Comparison of ENCODE assay signal across 7 mouse cellular contexts in genomic region chr13:67127507-67127906, GRCm38 (mm10). TPM values are rescaled to one million over a fixed set of nuclear protein-coding genes. Genes with fewer than 3 reads are reported as not detected.
DNase-seq lines count a peak whose midpoint lies in the region; ATAC-seq and TF ChIP-seq lines count a peak whose summit lies in the region.
"Not testable (repeated sequence)": the region's sequence is repeated elsewhere in the genome, so short reads cannot be mapped to it uniquely, and the experiment has no call there.

No protein-coding gene starts in this region.

- DNase-seq in cerebellum, postnatal 10 days: peak; percentile 6 to 16
- DNase-seq in hindbrain, embryonic 10.5 days (ENCODE audit: low spot score); midbrain, embryonic 11.5 days (ENCODE audit: low spot score, missing footprints): not testable (repeated sequence)

- 78% methylated on average over 10 of the region's 10 CpGs for WGBS in forebrain, embryonic 16.5 days
- 77% methylated on average over 10 of the region's 10 CpGs for WGBS in hindbrain, embryonic 10.5 days
- 74% methylated on average over 10 of the region's 10 CpGs for WGBS in intestine, postnatal 0 days
- WGBS in liver, embryonic 12.5 days (ENCODE audit: insufficient replicate concordance): 67% methylated on average over 10 of the region's 10 CpGs
- 81% methylated on average over 10 of the region's 10 CpGs for WGBS in midbrain, embryonic 11.5 days
- 74% methylated on average over 10 of the region's 10 CpGs for WGBS in neural tube, embryonic 14.5 days

- H3K27ac ChIP-seq in forebrain, embryonic 16.5 days (ENCODE audit: low read length); hindbrain, embryonic 10.5 days; intestine, postnatal 0 days (ENCODE audit: low read depth, low read length); liver, embryonic 12.5 days; midbrain, embryonic 11.5 days (ENCODE audit: low read depth, low read length): not testable (repeated sequence)
- H3K27ac ChIP-seq in neural tube, embryonic 14.5 days (ENCODE audit: low read depth, low read length): peak overlapping the region; percentile 78; the same call in 1 of the 2 replicates

- H3K4me1 ChIP-seq in forebrain, embryonic 16.5 days (replicated peaks; ENCODE audit: control insufficient read depth, insufficient read depth, low read length); hindbrain, embryonic 10.5 days (replicated peaks); intestine, postnatal 0 days (replicated peaks; ENCODE audit: control insufficient read depth, insufficient read depth, low read length); liver, embryonic 12.5 days; midbrain, embryonic 11.5 days (ENCODE audit: control insufficient read depth, insufficient read depth, low read length); neural tube, embryonic 14.5 days (ENCODE audit: control insufficient read depth, insufficient read depth, low read length): not testable (repeated sequence)

- not testable (repeated sequence) for H3K27me3 ChIP-seq in forebrain, embryonic 16.5 days (replicated peaks; ENCODE audit: control insufficient read depth, insufficient read depth, low read length); hindbrain, embryonic 10.5 days (ENCODE audit: insufficient read depth, poor library complexity, severe bottlenecking); intestine, postnatal 0 days (replicated peaks; ENCODE audit: control insufficient read depth, insufficient read depth, low read length); liver, embryonic 12.5 days (replicated peaks); midbrain, embryonic 11.5 days (ENCODE audit: control insufficient read depth, insufficient read depth, low read length); neural tube, embryonic 14.5 days (ENCODE audit: control insufficient read depth, insufficient read depth, low read length)

- not testable (repeated sequence) for H3K36me3 ChIP-seq in forebrain, embryonic 16.5 days (ENCODE audit: control insufficient read depth, insufficient read depth); hindbrain, embryonic 10.5 days; intestine, postnatal 0 days (ENCODE audit: control insufficient read depth, insufficient read depth); liver, embryonic 12.5 days; midbrain, embryonic 11.5 days (ENCODE audit: control insufficient read depth, insufficient read depth, low read length); neural tube, embryonic 14.5 days (ENCODE audit: control insufficient read depth, insufficient read depth, low read length)

- not testable (repeated sequence) for H3K4me2 ChIP-seq in forebrain, embryonic 16.5 days (ENCODE audit: low read length)
- peak overlapping the region; percentile 77 for H3K4me2 ChIP-seq in intestine, postnatal 0 days (replicated peaks; ENCODE audit: low read depth)
- H3K4me2 ChIP-seq in liver, embryonic 12.5 days: peak overlapping the region; percentile 72
- H3K4me2 ChIP-seq in midbrain, embryonic 11.5 days: peak overlapping the region; percentile 60; the same call in 1 of the 2 replicates
- H3K4me2 ChIP-seq in neural tube, embryonic 14.5 days (ENCODE audit: low read depth, low read length): peak overlapping the region; percentile 81

- not testable (repeated sequence) for H3K9ac ChIP-seq in forebrain, embryonic 16.5 days (replicated peaks; ENCODE audit: low read depth, low read length); intestine, postnatal 0 days (ENCODE audit: low read depth, low read length); liver, embryonic 12.5 days; midbrain, embryonic 11.5 days (ENCODE audit: low read length); neural tube, embryonic 14.5 days (replicated peaks; ENCODE audit: low read depth, low read length)

- ATAC-seq in forebrain, embryonic 16.5 days: peak; percentile 17
- ATAC-seq in intestine, postnatal 0 days; liver, embryonic 12.5 days: not testable (repeated sequence)
- peak; percentile 28; the same call in 1 of the 2 replicates for ATAC-seq in midbrain, embryonic 11.5 days (ENCODE audit: low FRiP score)
- 0 out of 2 replicates have a peak, but pooled peaks have one; percentile 35 for ATAC-seq in neural tube, embryonic 14.5 days (ENCODE audit: low read depth)

- not testable (repeated sequence) for H3K4me3 ChIP-seq in forebrain, embryonic 16.5 days (replicated peaks; ENCODE audit: low read length); intestine, postnatal 0 days (ENCODE audit: low read depth, low read length); liver, embryonic 12.5 days; midbrain, embryonic 11.5 days (ENCODE audit: low read depth, low read length)
- peak overlapping the region; percentile 74; the same call in 1 of the 2 replicates for H3K4me3 ChIP-seq in hindbrain, embryonic 10.5 days
- peak overlapping the region; percentile 72; the same call in 1 of the 2 replicates for H3K4me3 ChIP-seq in neural tube, embryonic 14.5 days (ENCODE audit: low read depth, low read length)

- H3K9me3 ChIP-seq in forebrain, embryonic 16.5 days (ENCODE audit: control insufficient read depth, low read length); hindbrain, embryonic 10.5 days; intestine, postnatal 0 days (ENCODE audit: control insufficient read depth); liver, embryonic 12.5 days (replicated peaks); midbrain, embryonic 11.5 days (ENCODE audit: control insufficient read depth, low read length); neural tube, embryonic 14.5 days (ENCODE audit: control insufficient read depth, low read length): not testable (repeated sequence)

- not testable (repeated sequence) for TF ChIP-seq CTCF in intestine, postnatal 0 days (IDR thresholded peaks at IDR 0.05; ENCODE audit: low read depth)

RNA-seq across cellular contexts. Expression of gene Zfp759, which starts 6.0 kb away (rescaled TPM):
- 4.6 and 4.8 TPM in 2 replicates for polyA plus RNA-seq in forebrain, embryonic 16.5 days (2015; fragmentation: Nextera tagmentation; extraction: Ambion mirVana)
- 1.2 and 1.8 TPM in 2 replicates for polyA plus RNA-seq in hindbrain, embryonic 10.5 days (2016; fragmentation: Nextera tagmentation; extraction: Ambion mirVana)
- polyA plus RNA-seq in intestine, postnatal 0 days (2015; fragmentation: Nextera tagmentation; extraction: Ambion mirVana): 0.57 and 0.60 TPM in 2 replicates
- polyA plus RNA-seq in liver, embryonic 12.5 days (2016; fragmentation: Nextera tagmentation; extraction: Ambion mirVana): 0.64 and 0.81 TPM in 2 replicates
- 2.2 and 2.6 TPM in 2 replicates for polyA plus RNA-seq in midbrain, embryonic 11.5 days (2014; fragmentation: Nextera tagmentation; extraction: Ambion mirVana)
- polyA plus RNA-seq in neural tube, embryonic 14.5 days (2014; fragmentation: Nextera tagmentation; extraction: Ambion mirVana): 4.9 and 6.0 TPM in 2 replicates

RNA-seq across cellular contexts. Expression of gene Rslcan18, which starts 11.4 kb away (rescaled TPM):
- polyA plus RNA-seq in forebrain, embryonic 16.5 days (2015; fragmentation: Nextera tagmentation; extraction: Ambion mirVana): 0.10 TPM in 1 of 2 replicates, not detected in the other
- polyA plus RNA-seq in hindbrain, embryonic 10.5 days (2016; fragmentation: Nextera tagmentation; extraction: Ambion mirVana): 0.45 TPM in 1 of 2 replicates, not detected in the other
- 0.12 and 0.18 TPM in 2 replicates for polyA plus RNA-seq in intestine, postnatal 0 days (2015; fragmentation: Nextera tagmentation; extraction: Ambion mirVana)
- polyA plus RNA-seq in liver, embryonic 12.5 days (2016; fragmentation: Nextera tagmentation; extraction: Ambion mirVana): 0.13 and 0.29 TPM in 2 replicates
- not detected in 2 replicates for polyA plus RNA-seq in midbrain, embryonic 11.5 days (2014; fragmentation: Nextera tagmentation; extraction: Ambion mirVana)
- 0.09 and 0.19 TPM in 2 replicates for polyA plus RNA-seq in neural tube, embryonic 14.5 days (2014; fragmentation: Nextera tagmentation; extraction: Ambion mirVana)

RNA-seq across cellular contexts. Expression of gene Gm28557, which starts 19.1 kb away (rescaled TPM):
- polyA plus RNA-seq in forebrain, embryonic 16.5 days (2015; fragmentation: Nextera tagmentation; extraction: Ambion mirVana): 0.88 and 2.1 TPM in 2 replicates
- 2.3 and 2.8 TPM in 2 replicates for polyA plus RNA-seq in hindbrain, embryonic 10.5 days (2016; fragmentation: Nextera tagmentation; extraction: Ambion mirVana)
- polyA plus RNA-seq in intestine, postnatal 0 days (2015; fragmentation: Nextera tagmentation; extraction: Ambion mirVana): 1.2 and 1.3 TPM in 2 replicates
- 1.3 and 2.5 TPM in 2 replicates for polyA plus RNA-seq in liver, embryonic 12.5 days (2016; fragmentation: Nextera tagmentation; extraction: Ambion mirVana)
- 1.7 and 3.0 TPM in 2 replicates for polyA plus RNA-seq in midbrain, embryonic 11.5 days (2014; fragmentation: Nextera tagmentation; extraction: Ambion mirVana)
- polyA plus RNA-seq in neural tube, embryonic 14.5 days (2014; fragmentation: Nextera tagmentation; extraction: Ambion mirVana): 1.2 and 2.3 TPM in 2 replicates

RNA-seq across cellular contexts. Expression of gene Zfp708, which starts 29.7 kb away (rescaled TPM):
- polyA plus RNA-seq in forebrain, embryonic 16.5 days (2015; fragmentation: Nextera tagmentation; extraction: Ambion mirVana): 13.3 and 14.1 TPM in 2 replicates
- polyA plus RNA-seq in hindbrain, embryonic 10.5 days (2016; fragmentation: Nextera tagmentation; extraction: Ambion mirVana): 5.7 TPM in 2 replicates
- polyA plus RNA-seq in intestine, postnatal 0 days (2015; fragmentation: Nextera tagmentation; extraction: Ambion mirVana): 1.3 and 1.6 TPM in 2 replicates
- polyA plus RNA-seq in liver, embryonic 12.5 days (2016; fragmentation: Nextera tagmentation; extraction: Ambion mirVana): 1.4 and 1.6 TPM in 2 replicates
- 8.5 and 10.3 TPM in 2 replicates for polyA plus RNA-seq in midbrain, embryonic 11.5 days (2014; fragmentation: Nextera tagmentation; extraction: Ambion mirVana)
- polyA plus RNA-seq in neural tube, embryonic 14.5 days (2014; fragmentation: Nextera tagmentation; extraction: Ambion mirVana): 9.9 and 10.2 TPM in 2 replicates

RNA-seq across cellular contexts. Expression of gene Rsl1, which starts 45.5 kb away (rescaled TPM):
- 8.6 and 9.4 TPM in 2 replicates for polyA plus RNA-seq in forebrain, embryonic 16.5 days (2015; fragmentation: Nextera tagmentation; extraction: Ambion mirVana)
- 5.5 and 6.0 TPM in 2 replicates for polyA plus RNA-seq in hindbrain, embryonic 10.5 days (2016; fragmentation: Nextera tagmentation; extraction: Ambion mirVana)
- polyA plus RNA-seq in intestine, postnatal 0 days (2015; fragmentation: Nextera tagmentation; extraction: Ambion mirVana): 2.9 and 3.9 TPM in 2 replicates
- 1.9 and 2.6 TPM in 2 replicates for polyA plus RNA-seq in liver, embryonic 12.5 days (2016; fragmentation: Nextera tagmentation; extraction: Ambion mirVana)
- polyA plus RNA-seq in midbrain, embryonic 11.5 days (2014; fragmentation: Nextera tagmentation; extraction: Ambion mirVana): 4.3 and 6.6 TPM in 2 replicates
- 4.5 and 5.2 TPM in 2 replicates for polyA plus RNA-seq in neural tube, embryonic 14.5 days (2014; fragmentation: Nextera tagmentation; extraction: Ambion mirVana)
